Mouse (Mus musculus): ENCODE data around the gene Focad. TPM values are rescaled to one million over a fixed set of nuclear protein-coding genes. Genes with fewer than 3 reads are reported as not detected.

The Focad gene
- polyA plus RNA-seq, 1 experiment from 2014 or later: 14.6 TPM

- Histone ChIP-seq H3K4me1 (replicated peaks; ENCODE audit: control insufficient read depth, insufficient read depth, low read length) (no peaks in the 10 kb centered on the region), H3K9me3 (ENCODE audit: control insufficient read depth, low read length) (no peaks in the 10 kb centered on the region), H3K9ac (ENCODE audit: low read depth, low read length) (no peak overlapping the region), H3K27ac (ENCODE audit: low read depth, low read length) (no peak overlapping the region), H3K36me3 (ENCODE audit: control insufficient read depth, insufficient read depth, low read length) (no peaks in the 10 kb centered on the region), H3K4me2 (replicated peaks; ENCODE audit: low read depth, low read length) (no peak overlapping the region), H3K27me3 (ENCODE audit: control insufficient read depth, insufficient read depth, low read length) (no peaks in the 10 kb centered on the region), H3K4me3 (ENCODE audit: low read depth, low read length) (no peak overlapping the region)
- DNase-seq (ENCODE audit: low spot score): no peak
- no peak for ATAC-seq (ENCODE audit: low FRiP score)
- 67% methylated on average over 6 of the region's 6 CpGs for WGBS
Measured at GRCm38 (mm10) chr4:88439669-88440123, 345.3 kb downstream of the Focad start.

DNA sequence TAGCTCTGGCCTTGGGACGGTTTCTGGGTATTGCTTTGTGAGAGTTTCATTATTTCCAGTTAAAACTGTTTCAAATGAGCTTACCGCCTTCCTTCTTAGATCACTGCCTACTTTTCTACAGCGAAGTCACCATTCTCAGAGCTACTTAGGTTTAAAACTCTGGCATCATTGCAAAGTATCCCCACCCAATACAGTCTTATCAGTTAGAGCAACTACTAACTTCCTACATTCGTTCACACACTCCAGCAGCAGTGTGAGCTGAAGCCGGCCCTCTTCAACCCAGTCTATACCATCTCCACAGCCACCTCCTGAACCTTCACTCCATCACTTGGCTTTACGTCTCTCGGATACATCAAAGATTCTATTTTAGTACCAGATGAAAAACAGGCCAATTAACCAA, 346.4 kb downstream of the Focad start:
- no peak overlapping the region for H3K27ac ChIP-seq (ENCODE audit: low read depth, low read length)
- WGBS: 95% methylated on average over 7 of the region's 7 CpGs
- H3K36me3 ChIP-seq (ENCODE audit: control insufficient read depth, insufficient read depth, low read length): no peaks in the 10 kb centered on the region
- H3K9ac ChIP-seq (ENCODE audit: low read depth, low read length): no peak overlapping the region
- no peaks in the 10 kb centered on the region for H3K4me1 ChIP-seq (replicated peaks; ENCODE audit: control insufficient read depth, insufficient read depth, low read length)
- no peak overlapping the region for H3K4me3 ChIP-seq (ENCODE audit: low read depth, low read length)
- no peak overlapping the region for H3K4me2 ChIP-seq (replicated peaks; ENCODE audit: low read depth, low read length)
- DNase-seq (ENCODE audit: low spot score) (no peak), ATAC-seq (ENCODE audit: low FRiP score) (no peak)
- no peaks in the 10 kb centered on the region for H3K27me3 ChIP-seq (ENCODE audit: control insufficient read depth, insufficient read depth, low read length)
- no peaks in the 10 kb centered on the region for H3K9me3 ChIP-seq (ENCODE audit: control insufficient read depth, low read length)

- H3K4me1 ChIP-seq (replicated peaks; ENCODE audit: control insufficient read depth, insufficient read depth, low read length): no peaks in the 10 kb centered on the region
- ATAC-seq (ENCODE audit: low FRiP score) (no peak), DNase-seq (ENCODE audit: low spot score) (no peak)
- no peak overlapping the region for H3K9ac ChIP-seq (ENCODE audit: low read depth, low read length)
- no peaks in the 10 kb centered on the region for H3K9me3 ChIP-seq (ENCODE audit: control insufficient read depth, low read length)
- WGBS: 77% methylated on average over 2 of the region's 2 CpGs
- no peak overlapping the region for H3K27ac ChIP-seq (ENCODE audit: low read depth, low read length)
- H3K4me3 ChIP-seq (ENCODE audit: low read depth, low read length): no peak overlapping the region
- H3K36me3 ChIP-seq (ENCODE audit: control insufficient read depth, insufficient read depth, low read length): no peaks in the 10 kb centered on the region
- H3K27me3 ChIP-seq (ENCODE audit: control insufficient read depth, insufficient read depth, low read length): no peaks in the 10 kb centered on the region
- H3K4me2 ChIP-seq (replicated peaks; ENCODE audit: low read depth, low read length): no peak overlapping the region
Measured at GRCm38 (mm10) chr4:88448976-88449375, 354.5 kb downstream of the Focad start.

GRCm38 (mm10) chr4:88450087-88450765, 355.8 kb downstream of the Focad start:
- Histone ChIP-seq H3K4me2 (replicated peaks; ENCODE audit: low read depth, low read length) (no peak overlapping the region), H3K9ac (ENCODE audit: low read depth, low read length) (no peak overlapping the region), H3K9me3 (ENCODE audit: control insufficient read depth, low read length) (no peaks in the 10 kb centered on the region), H3K4me1 (replicated peaks; ENCODE audit: control insufficient read depth, insufficient read depth, low read length) (no peaks in the 10 kb centered on the region), H3K27ac (ENCODE audit: low read depth, low read length) (no peak overlapping the region), H3K27me3 (ENCODE audit: control insufficient read depth, insufficient read depth, low read length) (no peaks in the 10 kb centered on the region), H3K36me3 (ENCODE audit: control insufficient read depth, insufficient read depth, low read length) (no peaks in the 10 kb centered on the region), H3K4me3 (ENCODE audit: low read depth, low read length) (no peak overlapping the region)
- DNase-seq (ENCODE audit: low spot score) (no peak), ATAC-seq (ENCODE audit: low FRiP score) (no peak)
- WGBS: 100% methylated on average over 1 of the region's 1 CpGs

GRCm38 (mm10) chr4:88458093-88458492, 363.7 kb downstream of the Focad start:
- H3K4me1 ChIP-seq (replicated peaks; ENCODE audit: control insufficient read depth, insufficient read depth, low read length): no peaks in the 10 kb centered on the region
- ATAC-seq (ENCODE audit: low FRiP score) (no peak), DNase-seq (ENCODE audit: low spot score) (no peak)
- H3K4me2 ChIP-seq (replicated peaks; ENCODE audit: low read depth, low read length): no peak overlapping the region
- H3K27me3 ChIP-seq (ENCODE audit: control insufficient read depth, insufficient read depth, low read length): no peaks in the 10 kb centered on the region
- H3K27ac ChIP-seq (ENCODE audit: low read depth, low read length): no peak overlapping the region
- WGBS: 84% methylated on average over 1 of the region's 1 CpGs
- H3K9me3 ChIP-seq (ENCODE audit: control insufficient read depth, low read length): no peaks in the 10 kb centered on the region
- H3K36me3 ChIP-seq (ENCODE audit: control insufficient read depth, insufficient read depth, low read length): no peaks in the 10 kb centered on the region
- no peak overlapping the region for H3K4me3 ChIP-seq (ENCODE audit: low read depth, low read length)
- no peak overlapping the region for H3K9ac ChIP-seq (ENCODE audit: low read depth, low read length)

DNA sequence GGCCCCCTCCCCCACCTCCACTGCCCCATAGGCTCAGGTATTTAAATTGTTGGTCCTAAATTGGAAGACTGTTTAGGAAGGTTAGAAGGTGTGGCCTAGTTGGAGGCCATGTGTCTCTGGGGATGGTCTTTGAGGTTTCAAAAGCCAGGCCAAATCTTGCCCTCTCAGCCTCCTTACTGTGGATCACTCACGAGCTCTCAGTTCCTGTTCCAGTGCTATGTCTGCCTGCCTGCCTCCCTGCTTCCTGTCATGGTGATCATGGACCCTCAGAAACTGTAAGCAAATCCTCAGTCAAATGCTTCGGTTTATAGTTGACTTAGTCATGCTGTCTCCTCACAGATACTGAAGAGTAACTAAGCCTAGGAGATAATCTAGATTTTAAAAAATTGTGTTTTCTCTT, 364.2 kb downstream of the Focad start:
- no peak overlapping the region for H3K4me3 ChIP-seq (ENCODE audit: low read depth, low read length)
- DNase-seq (ENCODE audit: low spot score): no peak
- no peak overlapping the region for H3K4me2 ChIP-seq (replicated peaks; ENCODE audit: low read depth, low read length)
- H3K9me3 ChIP-seq (ENCODE audit: control insufficient read depth, low read length): no peaks in the 10 kb centered on the region
- H3K9ac ChIP-seq (ENCODE audit: low read depth, low read length): no peak overlapping the region
- 76% methylated on average over 2 of the region's 2 CpGs for WGBS
- no peak for ATAC-seq (ENCODE audit: low FRiP score)
- no peak overlapping the region for H3K27ac ChIP-seq (ENCODE audit: low read depth, low read length)
- H3K4me1 ChIP-seq (replicated peaks; ENCODE audit: control insufficient read depth, insufficient read depth, low read length): no peaks in the 10 kb centered on the region
- no peaks in the 10 kb centered on the region for H3K36me3 ChIP-seq (ENCODE audit: control insufficient read depth, insufficient read depth, low read length)
- H3K27me3 ChIP-seq (ENCODE audit: control insufficient read depth, insufficient read depth, low read length): no peaks in the 10 kb centered on the region

MicroRNAs encoded within 50 kb of the gene (microRNA counts, 519-probe panel; counts per million panel counts)
- not detected for microRNA mmu-miR-491

Other genes starting within 250 kb of the Focad start
- 58.5 and 73.2 TPM in 2 replicates for gene Mllt3, start 61.3 kb upstream of the Focad start, polyA plus RNA-seq (2014; fragmentation: Nextera tagmentation; extraction: Ambion mirVana)

All from hindbrain, embryonic 11.5 days (tissue).